Mouse (Mus musculus) megakaryocyte, embryonic 14.5 days (primary cell): ENCODE results near the gene Spryd7.

Source experiments
- FLI1 ChIP-seq: IDR thresholded peaks from 2 replicates; pipeline ENCODE4 v1.6.1; 2012; ENCODE audit warnings: low read length, inconsistent platforms, mixed read lengths
- GATA1 ChIP-seq: IDR thresholded peaks from 3 replicates; pipeline ENCODE4 v1.6.1; 2012; ENCODE audit warnings: mixed read lengths, low read length, inconsistent platforms, borderline replicate concordance

GRCm38 (mm10) chr14:61555931-61556288 is 776 bp downstream of the Spryd7 start:
- no peak for TF ChIP-seq GATA1
- TF ChIP-seq FLI1: no peak
